Comparison of ENCODE assay signal across 26 mouse cellular contexts in genomic region chr11:80449859-80450258, GRCm38 (mm10). TPM values are rescaled to one million over a fixed set of nuclear protein-coding genes. Genes with fewer than 3 reads are reported as not detected.
DNase-seq lines count a peak whose midpoint lies in the region; ATAC-seq and TF ChIP-seq lines count a peak whose summit lies in the region.
"Had no signal": no experiment of that assay in that cellular context is flagged by ENCODE, and none has a peak within 500 bp of the region (broad histone marks: within the 10 kb centered on the region; RNA-seq: fewer than 3 reads in every experiment).

No protein-coding gene starts in this region.

- no peak overlapping the region for H3K4me2 ChIP-seq in forebrain, postnatal 0 days (ENCODE audit: low read depth)
- no peak overlapping the region for H3K4me2 ChIP-seq in forebrain, embryonic 15.5 days (replicated peaks)
- no peak overlapping the region for H3K4me2 ChIP-seq in lung, postnatal 0 days (replicated peaks; ENCODE audit: low read depth, low read length)
- H3K4me2 ChIP-seq: embryonic facial prominence, embryonic 13.5 days; limb, embryonic 15.5 days had no signal

- no peak overlapping the region for H3K27ac ChIP-seq in forebrain, postnatal 0 days (ENCODE audit: low read depth, low read length)
- H3K27ac ChIP-seq in forebrain, embryonic 15.5 days (replicated peaks): no peak overlapping the region
- no peak overlapping the region for H3K27ac ChIP-seq in left cerebral cortex, adult 2 months
- no peak overlapping the region for H3K27ac ChIP-seq in lung, postnatal 0 days (ENCODE audit: low read length)
- H3K27ac ChIP-seq: embryonic facial prominence, embryonic 13.5 days; forebrain, embryonic 10.5 days; hindbrain, embryonic 10.5 days; limb, embryonic 15.5 days; midbrain, embryonic 10.5 days had no signal

- no peak overlapping the region for H3K4me3 ChIP-seq in forebrain, postnatal 0 days (ENCODE audit: low read depth, low read length)
- H3K4me3 ChIP-seq in forebrain, embryonic 15.5 days: no peak overlapping the region
- H3K4me3 ChIP-seq in left cerebral cortex, adult 2 months: no peak overlapping the region
- H3K4me3 ChIP-seq in lung, postnatal 0 days (ENCODE audit: low read depth, low read length): no peak overlapping the region
- H3K4me3 ChIP-seq: embryonic facial prominence, embryonic 13.5 days; forebrain, embryonic 10.5 days; hindbrain, embryonic 10.5 days; limb, embryonic 15.5 days; midbrain, embryonic 10.5 days had no signal

- WGBS in forebrain, postnatal 0 days: 96% methylated on average over 2 of the region's 2 CpGs
- 95% methylated on average over 2 of the region's 2 CpGs for WGBS in forebrain, embryonic 15.5 days
- WGBS in lung, postnatal 0 days: 79% methylated on average over 2 of the region's 2 CpGs

- TF ChIP-seq CTCF in forebrain, postnatal 0 days (IDR thresholded peaks at IDR 0.05; ENCODE audit: low read depth): peak; percentile 24
- peak; percentile 22 for TF ChIP-seq CTCF in left cerebral cortex, adult 2 months (IDR thresholded peaks at IDR 0.05)
- TF ChIP-seq CTCF in lung, postnatal 0 days (IDR thresholded peaks at IDR 0.05): 0 out of 2 replicates have a peak, but pooled peaks have one; percentile 20

- intact Hi-C loops in left cerebral cortex, adult 2 months (cut with DNase I): no loop called here

- H3K27me3 ChIP-seq in forebrain, postnatal 0 days (ENCODE audit: insufficient read depth, low read length): no peaks in the 10 kb centered on the region
- no peaks in the 10 kb centered on the region for H3K27me3 ChIP-seq in forebrain, embryonic 15.5 days
- H3K27me3 ChIP-seq in lung, postnatal 0 days (replicated peaks; ENCODE audit: insufficient read depth, low read length): no peaks in the 10 kb centered on the region
- H3K27me3 ChIP-seq: embryonic facial prominence, embryonic 13.5 days; limb, embryonic 15.5 days; Patski had no signal

- H3K9me3 ChIP-seq in forebrain, postnatal 0 days (ENCODE audit: low read length): no peaks in the 10 kb centered on the region
- H3K9me3 ChIP-seq in forebrain, embryonic 15.5 days: no peaks in the 10 kb centered on the region
- no peaks in the 10 kb centered on the region for H3K9me3 ChIP-seq in lung, postnatal 0 days (ENCODE audit: low read length)
- H3K9me3 ChIP-seq: embryonic facial prominence, embryonic 13.5 days; forebrain, embryonic 10.5 days; G1E; hindbrain, embryonic 10.5 days; limb, embryonic 15.5 days; midbrain, embryonic 10.5 days had no signal

- no peak for TF ChIP-seq EP300 in lung, postnatal 0 days (IDR thresholded peaks at IDR 0.05)

- peaks cover 40% of the 10 kb centered on the region for H3K36me3 ChIP-seq in forebrain, postnatal 0 days (ENCODE audit: insufficient read depth)
- peaks cover 61% of the 10 kb centered on the region for H3K36me3 ChIP-seq in forebrain, embryonic 15.5 days
- peaks cover 14% of the 10 kb centered on the region; the same call in 1 of the 2 replicates for H3K36me3 ChIP-seq in lung, postnatal 0 days (ENCODE audit: insufficient read depth, low read length)

- no peak overlapping the region for H3K9ac ChIP-seq in forebrain, postnatal 0 days
- no peak overlapping the region for H3K9ac ChIP-seq in forebrain, embryonic 15.5 days (replicated peaks)
- H3K9ac ChIP-seq in lung, postnatal 0 days (replicated peaks; ENCODE audit: low read depth): no peak overlapping the region
- H3K9ac ChIP-seq: embryonic facial prominence, embryonic 13.5 days; limb, embryonic 15.5 days had no signal

- ATAC-seq in forebrain, postnatal 0 days: no peak
- no peak for ATAC-seq in forebrain, embryonic 15.5 days (replicated peaks)
- no peak for ATAC-seq in lung, postnatal 0 days
- ATAC-seq: forebrain, embryonic 16.5 days; hindbrain, embryonic 16.5 days; intestine, embryonic 16.5 days; Patski had no signal

- DNase-seq in forebrain, postnatal 0 days: no peak
- DNase-seq in left cerebral cortex, adult 2 months (ENCODE audit: extremely low spot score in 1 of 2, low spot score in 2 of 2): no peak
- DNase-seq in left cerebral cortex, adult 18-20 months (ENCODE audit: low spot score in 2 of 2): no peak
- DNase-seq in lung, postnatal 0 days (ENCODE audit: low spot score): no peak
- no peak for DNase-seq in lung, postnatal 10 days
- peak; percentile 18 for DNase-seq in adipocyte (ENCODE audit: low spot score)
- DNase-seq in spleen, postnatal 10 days (ENCODE audit: low spot score in 2 of 2): no peak
- DNase-seq: adrenal gland, postnatal 14 days; cerebellum, adult 18-20 months; heart, postnatal 14 days; kidney, adult 9 months; kidney, postnatal 10 days; lung, postnatal 14 days; right cerebral cortex, adult 18-20 months; thymus, postnatal 4 days had no signal

- no peaks in the 10 kb centered on the region for H3K4me1 ChIP-seq in forebrain, postnatal 0 days (ENCODE audit: insufficient read depth)
- H3K4me1 ChIP-seq in forebrain, embryonic 15.5 days: no peaks in the 10 kb centered on the region
- no peaks in the 10 kb centered on the region for H3K4me1 ChIP-seq in lung, postnatal 0 days (ENCODE audit: insufficient read depth, low read depth, low read length)
- H3K4me1 ChIP-seq: embryonic facial prominence, embryonic 13.5 days; forebrain, embryonic 10.5 days; hindbrain, embryonic 10.5 days; limb, embryonic 15.5 days; midbrain, embryonic 10.5 days had no signal

RNA-seq across cellular contexts. Expression of gene Psmd11, which starts 21.4 kb away (rescaled TPM):
- total RNA-seq in forebrain, postnatal 0 days (2014; rRNA removed): 30.2 and 33.4 TPM in 2 replicates
- polyA plus RNA-seq in forebrain, postnatal 0 days (2015; fragmentation: Nextera tagmentation; extraction: Ambion mirVana): 280 and 310 TPM in 2 replicates
- 341 and 346 TPM in 2 replicates for polyA plus RNA-seq in forebrain, embryonic 15.5 days (2015; fragmentation: Nextera tagmentation; extraction: Ambion mirVana)
- total RNA-seq in left cerebral cortex, adult 2 months (2021): 100 to 1,000 TPM; 102 to 103 TPM
- 100 to 1,000 TPM in 1 of 2 experiments, 10 to 100 TPM in 1; 96.3 to 109 TPM for total RNA-seq in left cerebral cortex, adult 18-20 months (2021)
- polyA plus RNA-seq in lung, postnatal 0 days (2015; fragmentation: Nextera tagmentation; extraction: Ambion mirVana): 173 and 190 TPM in 2 replicates

RNA-seq across cellular contexts. Expression of gene Cdk5r1, which starts 27.0 kb away (rescaled TPM):
- total RNA-seq in forebrain, postnatal 0 days (2014; rRNA removed): 392 and 416 TPM in 2 replicates
- 117 and 122 TPM in 2 replicates for polyA plus RNA-seq in forebrain, postnatal 0 days (2015; fragmentation: Nextera tagmentation; extraction: Ambion mirVana)
- 105 and 120 TPM in 2 replicates for polyA plus RNA-seq in forebrain, embryonic 15.5 days (2015; fragmentation: Nextera tagmentation; extraction: Ambion mirVana)
- total RNA-seq in left cerebral cortex, adult 2 months (2021): 100 to 1,000 TPM; 329 to 334 TPM
- total RNA-seq in left cerebral cortex, adult 18-20 months (2021): 100 to 1,000 TPM; 298 to 313 TPM
- 0.39 and 0.48 TPM in 2 replicates for polyA plus RNA-seq in lung, postnatal 0 days (2015; fragmentation: Nextera tagmentation; extraction: Ambion mirVana)
